Mouse (Mus musculus) ovary, postnatal 10 days (tissue): ENCODE results near the gene Lipt2.

Source experiments
- DNase-seq: peaks from one replicate; pipeline ENCODE4 v3.0.0; 2022; ENCODE audit warnings: low spot score

Gene Lipt2

DNA sequence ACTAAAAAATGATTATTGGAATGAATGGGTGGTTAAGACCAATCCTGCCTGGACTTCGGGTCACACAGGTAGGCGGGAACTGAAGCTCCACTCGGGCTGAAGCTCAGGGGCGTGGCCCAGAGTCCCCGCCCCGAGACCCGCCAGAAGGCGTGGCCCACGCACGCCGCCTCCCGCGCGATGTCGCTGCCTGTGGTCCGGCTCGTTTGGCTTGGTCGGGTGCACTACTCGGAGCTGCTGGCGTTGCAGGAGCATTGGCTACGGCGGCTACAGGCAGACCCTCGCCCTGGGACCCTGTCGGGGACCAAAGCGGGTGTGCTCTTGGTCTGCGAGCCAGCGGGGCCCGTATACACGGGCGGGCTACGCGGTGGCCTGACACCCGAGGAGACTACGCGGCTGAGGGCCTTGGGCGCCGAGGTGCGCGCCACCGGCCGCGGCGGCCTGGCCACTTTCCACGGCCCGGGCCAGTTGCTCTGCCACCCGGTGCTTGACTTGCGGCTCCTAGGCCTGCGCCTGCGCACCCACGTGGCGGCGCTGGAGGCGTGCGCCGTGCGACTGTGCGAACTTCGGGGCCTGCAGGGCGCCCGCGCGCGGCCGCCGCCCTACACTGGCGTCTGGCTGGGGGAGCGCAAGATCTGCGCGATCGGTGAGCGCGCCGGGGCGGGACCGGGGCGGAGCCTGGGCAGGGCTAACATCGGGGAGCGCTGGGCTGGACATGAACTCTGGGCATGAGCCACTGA is at the start of gene Lipt2:
Gene Lipt2, plus strand, starts transcription at position 173 of the 737 bp plus-strand sequence.
- DNase-seq = peak; percentile 81

DNA sequence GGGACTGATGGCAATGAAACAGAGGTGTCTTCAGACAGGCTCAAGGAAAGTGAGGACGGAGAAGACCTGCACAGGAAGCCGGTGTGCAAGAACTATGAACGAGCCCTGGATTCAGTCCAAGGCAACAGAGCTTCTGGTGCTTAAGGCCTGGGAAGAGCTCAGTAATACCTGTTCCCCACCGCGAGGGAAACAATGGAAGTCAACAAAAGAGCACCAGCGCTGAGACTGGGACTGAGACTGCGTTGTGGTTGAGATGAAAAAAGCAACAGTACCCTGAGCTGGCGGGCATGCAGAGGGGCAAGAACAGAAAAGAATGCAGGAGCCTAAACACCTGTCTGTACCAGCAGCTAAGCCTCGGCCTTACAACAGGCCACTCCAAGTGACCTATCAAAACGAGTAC is 47.6 kb upstream of the Lipt2 start:
- no peak for DNase-seq

DNA sequence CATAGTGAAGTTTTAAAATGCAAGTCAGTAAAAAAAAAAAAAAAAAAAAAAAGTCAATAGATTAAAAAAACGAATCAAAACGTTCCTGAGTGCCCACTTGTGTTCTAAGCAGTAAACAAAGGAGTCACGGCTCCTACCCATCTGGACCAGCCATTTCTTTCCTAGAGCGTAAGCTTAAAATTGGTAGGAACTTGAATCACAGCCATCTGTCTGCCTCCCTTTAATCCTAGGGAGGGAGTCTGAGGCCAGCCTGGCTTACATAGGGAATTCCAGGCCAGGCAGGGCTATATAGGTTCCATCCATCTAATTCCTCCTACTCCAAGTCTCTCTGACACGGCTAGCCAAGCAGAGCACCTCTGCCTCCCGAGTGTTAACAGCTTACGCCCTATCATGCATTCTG is 45.3 kb upstream of the Lipt2 start:
- DNase-seq = no peak

DNA sequence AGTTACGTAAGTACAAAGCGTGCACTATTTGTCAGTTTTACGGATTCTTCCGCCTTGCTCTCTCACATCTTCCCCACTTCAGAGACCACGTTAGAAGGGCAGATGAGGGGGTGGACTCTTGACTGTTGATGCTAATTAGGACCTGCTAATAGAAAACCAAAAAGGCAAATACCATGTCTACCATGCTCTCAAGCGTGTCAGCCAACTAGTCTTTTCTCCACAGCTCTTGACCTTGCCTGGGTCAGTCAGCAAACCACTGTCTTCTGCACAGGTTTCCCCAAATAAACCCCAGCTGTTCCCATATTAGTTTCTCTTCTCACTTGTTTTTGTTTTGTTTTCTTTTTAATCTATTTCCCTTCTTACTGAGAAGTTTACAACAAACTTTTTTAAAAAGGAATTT is 44.8 kb upstream of the Lipt2 start:
- DNase-seq = no peak

DNA sequence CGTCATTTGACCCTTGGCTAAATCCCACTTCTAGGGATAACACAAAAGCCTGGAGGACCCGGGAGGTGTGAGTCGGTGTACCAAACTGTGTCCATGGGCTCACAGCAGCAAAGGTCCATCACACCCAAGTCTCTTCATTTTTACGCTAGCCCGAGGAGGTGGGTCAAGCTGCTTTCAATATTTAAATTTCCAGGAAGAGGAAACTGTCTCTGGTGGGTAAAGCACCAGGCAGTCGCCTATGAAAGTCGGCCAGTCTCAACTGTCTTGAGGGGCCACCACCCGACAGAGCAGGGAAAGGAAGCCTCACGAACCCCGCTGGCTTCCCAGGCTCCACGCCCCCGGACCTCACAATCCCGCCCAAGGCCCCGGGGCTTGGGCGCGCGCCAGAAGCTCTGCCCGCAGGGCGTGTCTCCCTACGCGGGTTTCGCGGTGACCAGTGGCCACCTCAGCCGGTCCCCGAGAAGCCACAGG is 38.3 kb upstream of the Lipt2 start:
- DNase-seq = no peak

DNA sequence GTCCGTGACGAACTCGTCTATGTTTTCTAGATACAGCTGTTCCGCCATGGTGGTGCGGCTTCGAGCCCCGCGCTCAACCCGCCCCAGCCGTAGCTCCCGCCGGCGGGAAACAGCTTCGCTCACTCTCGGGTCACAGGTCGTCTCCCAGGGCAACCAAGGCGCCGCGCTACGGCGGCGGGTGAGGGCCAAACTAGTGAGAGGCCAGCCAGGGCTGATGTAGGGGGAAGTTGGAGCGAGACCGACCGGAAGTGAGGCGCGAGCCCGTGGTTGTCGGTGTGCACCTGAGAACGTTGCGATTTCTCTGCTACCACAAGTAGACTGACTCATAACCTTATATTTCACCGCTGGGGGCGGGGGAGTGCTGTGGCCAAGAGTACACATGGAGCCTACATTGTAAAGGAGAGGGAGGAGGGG is 37.7 kb upstream of the Lipt2 start, which contains the start of gene Pold3:
Gene Pold3, minus strand, starts transcription at position 190 of the 414 bp plus-strand sequence.
- DNase-seq = peak; percentile 100

DNA sequence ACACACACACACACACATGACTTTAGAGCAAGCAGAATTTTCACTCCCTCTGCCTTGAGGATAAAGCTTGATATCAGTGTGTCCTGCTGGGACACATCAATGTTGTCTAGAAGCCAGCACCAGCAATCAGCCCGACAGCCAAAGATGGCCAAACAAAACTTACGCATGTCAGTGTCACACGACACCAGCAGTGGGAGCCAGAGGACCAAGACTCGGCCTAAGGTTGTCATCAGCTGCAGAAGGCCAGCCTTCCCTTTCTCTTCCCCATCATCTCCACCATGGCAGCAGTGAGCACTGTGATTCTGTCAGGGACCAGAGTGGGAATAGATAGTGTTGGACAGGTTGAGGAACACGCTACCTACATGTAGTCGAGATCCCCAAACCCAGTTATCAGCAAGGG is 35.6 kb upstream of the Lipt2 start:
- no peak for DNase-seq

DNA sequence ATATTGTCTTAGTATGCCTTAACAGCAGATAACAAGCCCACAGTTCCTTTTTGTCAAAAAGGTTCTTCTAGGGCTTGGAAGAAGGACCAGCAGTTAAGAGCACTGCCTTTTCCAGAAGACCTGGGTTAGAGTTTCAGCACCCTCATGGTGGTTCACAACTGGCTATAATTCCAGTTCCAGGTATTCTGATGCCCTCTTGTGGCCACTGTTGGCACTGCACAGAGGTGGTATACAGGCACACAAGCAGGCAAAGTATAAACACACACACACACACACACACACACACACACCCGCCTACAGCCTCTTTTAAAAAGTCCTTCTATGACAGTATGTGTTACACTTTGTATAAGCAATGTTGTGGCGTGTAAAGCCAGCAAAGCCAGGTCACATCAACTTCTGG is 34.9 kb upstream of the Lipt2 start:
- no peak for DNase-seq

DNA sequence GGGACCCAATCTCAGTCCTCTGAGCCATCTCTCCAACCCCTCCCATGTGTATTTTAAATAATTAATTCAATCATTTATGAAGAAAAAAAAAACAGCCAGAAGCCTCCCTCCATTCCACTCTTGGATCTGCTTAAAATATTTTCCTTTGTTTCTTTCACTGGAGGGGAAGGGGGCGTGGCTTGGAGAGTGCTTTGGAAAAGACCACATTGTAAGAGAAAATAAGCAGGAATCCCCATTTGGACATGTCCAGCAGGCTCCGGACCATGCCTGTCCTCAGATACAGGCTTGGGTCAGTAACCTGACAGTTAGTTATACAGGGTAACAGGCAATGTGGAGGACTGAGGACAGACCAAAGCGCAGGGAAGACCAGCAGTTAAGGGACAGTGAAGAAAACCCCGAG is 33.9 kb upstream of the Lipt2 start:
- no peak for DNase-seq

DNA sequence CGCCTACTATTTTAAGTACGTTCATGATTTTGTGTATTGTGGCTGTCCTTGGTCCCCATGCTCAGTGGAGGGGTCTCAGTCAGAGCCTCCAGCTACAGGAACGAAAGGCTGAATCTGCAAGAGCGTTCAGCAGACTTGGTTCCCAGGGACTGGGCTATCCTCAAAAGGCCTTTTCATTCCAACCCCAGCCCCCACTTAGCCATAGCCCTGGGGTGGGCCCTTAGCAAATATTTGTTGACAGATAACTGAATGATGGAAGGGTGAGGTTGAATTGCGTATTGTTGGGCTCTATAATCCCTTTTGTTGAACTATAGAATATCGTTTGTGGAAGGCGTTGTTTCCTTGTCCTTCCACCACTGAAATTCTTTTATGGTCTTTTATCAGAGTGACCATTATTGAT is 32.6 kb upstream of the Lipt2 start:
- DNase-seq = no peak

DNA sequence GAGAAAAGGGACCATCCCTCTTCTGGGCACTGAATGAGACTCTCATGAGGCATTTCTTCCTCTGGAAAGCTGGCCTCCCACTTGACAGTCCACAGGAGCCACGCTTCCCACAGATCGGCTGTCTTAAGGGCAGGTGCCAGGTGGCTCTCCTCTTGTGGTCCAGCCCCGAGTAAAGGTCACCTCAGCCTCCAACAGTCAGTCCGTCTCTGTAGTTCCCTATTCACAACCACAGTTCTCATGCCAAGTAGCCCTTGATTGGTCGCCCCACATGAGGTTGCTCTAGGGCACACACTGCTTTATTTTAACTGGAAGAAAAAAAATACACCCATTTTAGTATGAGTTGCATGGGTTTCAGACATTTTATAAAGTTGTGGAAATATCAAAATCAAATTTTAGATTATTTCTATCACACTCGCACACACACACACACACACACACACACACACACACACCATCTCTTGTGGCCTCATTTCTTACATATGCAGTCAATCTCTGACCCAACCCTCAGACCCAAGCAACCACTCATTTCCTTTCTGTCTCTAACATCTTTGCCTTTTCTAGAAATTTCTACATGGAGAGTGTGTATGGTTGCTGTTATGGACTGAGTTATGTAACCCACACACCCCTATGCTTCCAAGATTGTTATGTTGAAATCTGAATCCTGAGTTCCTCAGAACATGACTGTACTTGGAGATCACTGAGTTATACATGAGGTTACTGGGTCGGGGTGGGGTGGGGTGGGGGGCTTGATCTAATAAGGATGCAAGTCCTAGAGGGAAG is 30.6 kb upstream of the Lipt2 start:
- DNase-seq = no peak

DNA sequence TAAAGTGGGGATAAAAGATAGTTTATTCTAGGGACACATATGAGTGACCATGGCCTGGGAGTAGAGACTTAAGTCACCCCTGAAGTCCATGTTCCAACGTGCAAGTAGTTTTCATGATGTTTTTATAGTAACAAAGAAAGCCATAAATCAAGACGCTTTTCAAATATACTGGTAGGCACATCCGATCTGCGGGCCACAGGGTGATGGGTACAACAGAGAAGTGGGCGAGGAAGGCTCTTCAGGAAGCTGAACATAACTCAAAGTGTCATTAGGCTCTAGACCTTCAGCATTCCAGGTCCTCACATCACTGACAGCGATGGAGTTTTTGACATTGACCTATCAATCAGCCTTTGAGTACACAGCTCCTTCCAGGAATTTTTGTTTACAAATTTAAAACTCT is 28.5 kb upstream of the Lipt2 start:
- DNase-seq = no peak

DNA sequence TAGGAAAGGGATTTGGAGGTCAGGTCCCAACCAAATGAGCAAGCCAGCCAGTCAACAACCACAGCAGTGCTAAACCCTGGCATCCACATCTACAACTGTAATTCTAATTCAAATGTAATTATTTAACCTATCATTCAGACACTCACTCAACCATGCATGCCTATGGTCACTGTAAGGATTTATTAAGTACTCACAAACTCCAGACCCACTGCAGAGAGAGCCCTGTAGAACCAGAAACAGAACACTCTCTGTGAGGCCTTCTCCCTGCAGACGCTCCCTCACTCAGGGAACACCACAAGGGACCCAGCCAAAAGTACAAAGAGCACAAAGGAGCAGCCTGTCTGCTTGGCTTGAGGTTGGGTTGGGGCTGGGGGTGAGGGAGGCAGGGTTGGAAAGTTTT is 26.7 kb upstream of the Lipt2 start:
- DNase-seq = no peak

DNA sequence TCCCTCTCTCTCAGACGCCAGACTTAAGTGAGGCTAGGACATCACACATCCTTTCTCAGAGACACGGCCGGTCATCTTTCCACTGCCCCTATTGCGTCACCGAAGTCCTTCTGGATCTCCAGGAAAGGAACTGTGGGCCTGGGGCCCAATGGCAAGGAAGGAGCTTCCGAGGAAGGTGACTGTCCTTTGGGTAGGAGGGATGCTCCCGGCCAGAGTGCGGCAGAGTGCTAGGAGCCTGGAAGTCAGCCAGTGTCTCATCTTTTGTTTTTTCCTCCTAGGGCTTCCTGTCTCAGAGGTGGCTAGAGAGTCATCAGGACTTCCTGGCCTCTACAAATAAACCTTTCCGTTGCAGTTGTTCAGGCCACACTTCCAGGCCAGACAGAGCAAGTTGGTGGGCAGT is 22.0 kb upstream of the Lipt2 start:
- DNase-seq = no peak

DNA sequence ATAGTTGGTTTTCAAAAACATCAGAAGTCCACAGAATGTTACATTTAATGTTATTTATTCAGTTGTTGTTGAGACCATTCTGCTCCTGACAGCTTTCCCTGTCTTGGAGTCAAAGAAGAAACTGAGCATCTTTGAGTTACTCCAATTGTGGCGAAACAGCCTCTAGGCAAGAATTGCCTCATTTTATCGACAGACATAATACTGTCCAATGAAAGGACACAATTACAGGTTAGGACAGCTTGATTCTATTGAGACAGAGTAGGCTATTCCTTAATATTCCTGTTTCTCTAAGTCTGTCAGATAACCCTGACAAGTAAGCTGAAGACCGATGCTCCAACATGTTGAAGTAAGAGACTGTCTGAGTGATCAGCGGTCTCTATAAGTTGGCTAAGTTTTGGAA is 21.0 kb upstream of the Lipt2 start:
- no peak for DNase-seq

DNA sequence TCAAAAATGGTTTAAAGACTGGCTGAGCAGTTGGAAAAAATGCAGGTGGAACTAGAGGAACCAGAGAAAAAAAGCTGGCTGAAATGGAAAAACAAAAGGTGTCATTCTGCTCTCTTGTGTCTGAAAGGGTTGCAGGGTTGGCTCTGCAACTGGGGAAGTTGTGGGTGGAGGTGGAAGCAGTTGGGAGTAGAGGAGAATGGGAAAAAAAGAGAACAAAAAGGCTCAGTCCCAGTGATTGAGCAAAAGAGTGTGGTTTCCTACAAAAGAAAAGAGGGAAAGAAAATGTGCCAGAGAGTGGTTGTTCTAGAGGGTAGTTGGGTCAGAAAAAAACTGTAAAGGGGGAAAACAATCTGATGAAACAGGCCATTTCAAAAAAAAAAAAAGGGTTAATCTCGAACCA is 18.5 kb upstream of the Lipt2 start:
- no peak for DNase-seq

DNA sequence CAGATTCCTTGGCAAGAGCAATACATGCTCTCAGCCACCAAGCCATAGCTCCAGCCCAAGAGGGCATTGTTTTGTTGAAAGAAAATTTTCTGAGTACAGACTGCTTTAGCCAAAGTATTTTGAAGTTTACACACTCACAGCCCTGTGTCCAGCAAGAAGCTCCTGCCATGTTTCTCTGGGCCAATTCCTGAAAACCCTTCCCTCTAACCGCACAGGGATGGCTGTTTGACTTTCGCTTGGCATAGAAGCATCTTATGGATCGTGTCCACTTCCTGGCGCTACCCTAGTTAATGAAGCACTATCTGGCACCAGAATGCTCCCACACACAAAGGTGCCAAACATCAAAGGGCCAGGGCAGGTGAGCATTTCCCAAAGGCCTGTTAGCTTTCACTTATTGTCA is 10.5 kb upstream of the Lipt2 start:
- DNase-seq = no peak

DNA sequence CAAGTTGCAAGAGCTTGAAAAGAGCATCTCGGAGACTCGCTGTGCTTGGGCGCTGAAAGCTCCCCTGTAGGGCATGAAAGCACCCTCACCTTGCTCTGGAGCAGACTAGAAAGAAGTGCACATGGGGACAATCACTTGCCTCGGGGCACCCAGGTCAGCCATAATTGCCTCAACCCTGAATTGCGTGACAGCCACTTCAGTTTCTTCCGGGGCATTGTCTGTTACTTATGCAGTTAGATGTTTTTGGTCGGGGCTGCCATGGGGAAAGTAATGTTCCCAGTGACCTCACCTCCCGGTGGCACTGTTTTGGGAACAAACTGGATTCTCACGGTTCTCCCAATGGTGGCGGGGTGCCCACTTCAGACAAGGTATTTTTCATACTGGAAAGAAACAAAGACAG is 9.0 kb upstream of the Lipt2 start:
- DNase-seq = no peak

DNA sequence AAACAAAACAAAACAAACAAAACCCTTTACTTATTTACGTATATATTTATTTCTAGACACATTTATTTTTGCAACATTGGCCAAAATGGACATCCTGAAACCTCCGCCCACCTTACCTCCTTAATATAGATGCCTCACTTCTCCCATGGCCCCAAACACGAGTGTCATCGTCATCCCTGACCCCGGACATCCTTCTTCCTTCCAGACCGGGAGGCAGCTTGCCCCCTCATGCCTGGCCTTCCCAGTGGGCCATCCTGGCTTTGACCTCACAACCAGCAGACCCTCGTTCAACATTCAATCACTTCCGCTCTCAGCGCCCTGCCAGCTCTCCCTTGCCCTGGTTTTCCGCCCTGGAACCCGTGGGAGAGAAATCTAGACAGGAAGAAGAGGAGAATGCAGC is 8.5 kb upstream of the Lipt2 start:
- DNase-seq = no peak

DNA sequence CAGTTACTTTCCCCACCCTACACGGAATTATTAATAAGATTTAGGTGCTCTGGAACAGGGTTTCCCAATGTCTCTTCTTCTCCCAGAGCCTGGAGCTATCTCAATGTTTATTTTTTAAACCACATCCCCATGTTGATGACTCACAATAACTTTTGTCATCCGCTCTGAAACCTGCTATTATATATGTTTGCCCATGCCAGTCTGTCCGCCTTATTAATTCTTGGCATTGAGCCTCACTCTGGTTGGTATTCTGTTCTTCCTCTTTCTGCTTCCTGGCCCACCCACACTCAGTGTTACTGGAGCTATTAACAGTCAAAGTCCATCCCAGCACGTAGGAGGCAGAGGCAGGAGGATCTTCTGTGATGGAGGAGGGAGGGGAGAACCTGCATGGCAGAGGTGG is 1.4 kb upstream of the Lipt2 start:
- DNase-seq = no peak

DNA sequence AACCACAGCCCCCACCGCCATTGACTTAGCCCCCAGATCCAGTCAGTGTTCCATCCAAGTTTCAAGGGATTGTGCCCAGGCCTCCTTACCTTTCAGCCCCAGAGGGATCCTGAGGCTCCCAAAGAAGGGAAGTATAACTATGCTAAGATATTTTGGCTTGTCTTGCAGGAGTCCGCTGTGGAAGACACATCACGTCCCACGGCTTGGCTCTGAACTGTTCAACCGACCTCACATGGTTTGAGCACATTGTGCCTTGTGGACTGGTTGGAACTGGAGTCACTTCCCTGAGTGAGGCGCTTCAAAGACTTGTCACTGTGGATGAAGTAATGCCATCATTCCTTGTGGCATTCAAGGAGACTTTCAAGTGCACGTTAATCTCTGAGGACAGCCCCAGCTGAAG is 929 bp downstream of the Lipt2 start:
- no peak for DNase-seq

DNA sequence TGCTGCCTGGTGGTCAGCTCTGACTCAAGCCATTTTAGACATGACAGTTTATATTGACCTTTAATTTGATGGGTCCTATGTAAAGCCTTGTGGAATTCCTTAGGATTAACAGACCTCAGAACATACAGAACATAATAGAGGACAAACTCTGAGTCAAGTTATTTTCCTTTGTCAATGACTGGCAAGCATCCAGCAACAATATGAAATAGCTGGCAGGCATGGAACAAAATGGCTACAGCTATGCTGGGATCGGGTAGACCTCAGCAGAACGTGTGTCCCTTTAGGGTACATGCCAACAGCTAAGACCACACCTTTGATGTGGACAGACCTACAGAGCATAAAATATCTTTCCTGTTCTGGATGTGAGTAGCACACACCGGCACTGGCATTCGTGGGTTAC is 4.4 kb downstream of the Lipt2 start:
- DNase-seq = no peak

DNA sequence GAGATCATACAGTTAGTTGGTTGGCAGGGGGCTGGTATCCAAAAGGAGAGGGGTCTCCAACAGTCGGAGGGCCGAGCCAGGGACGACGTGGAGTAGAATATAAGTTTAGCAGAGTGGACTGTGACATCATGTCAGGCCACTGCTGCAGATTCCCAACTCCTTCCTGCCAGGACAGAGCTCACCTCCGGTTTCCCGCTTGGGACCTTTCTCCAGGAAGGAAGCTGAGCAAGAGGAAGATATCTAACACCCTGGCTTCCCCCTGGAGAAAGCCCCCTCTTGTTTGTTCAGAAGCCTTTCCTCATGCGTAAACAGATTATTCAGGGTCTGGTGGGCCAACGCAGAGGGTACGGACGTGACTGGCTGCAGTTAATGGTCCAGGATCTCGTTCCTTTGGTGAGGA is 9.6 kb downstream of the Lipt2 start:
- no peak for DNase-seq

DNA sequence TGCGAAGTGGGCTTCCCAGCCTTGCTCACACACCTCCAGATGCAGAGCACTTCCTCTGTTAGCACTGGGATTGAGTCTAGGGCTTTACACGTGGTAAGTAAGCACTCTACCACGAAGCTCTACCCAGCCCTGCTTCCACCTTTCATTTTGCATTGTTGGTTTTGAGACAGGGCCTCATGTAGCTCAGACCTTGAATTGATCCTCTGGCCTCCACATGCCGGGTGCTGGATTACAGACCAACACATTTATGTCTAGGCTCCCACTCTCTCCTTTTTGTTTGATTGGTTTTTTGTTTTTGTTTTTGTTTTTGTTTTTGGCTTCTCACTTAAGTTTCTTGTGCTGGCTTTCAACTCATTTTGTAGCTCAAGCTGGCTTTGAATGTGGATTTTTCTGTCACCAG is 11.7 kb downstream of the Lipt2 start:
- no peak for DNase-seq
